Mouse (Mus musculus) 3T3-L1 (cell line): ENCODE measurements around the gene Syngr2.

Experiments used
- DNase-seq: peaks from one replicate; pipeline ENCODE4 v3.0.0-alpha.2; 2015; ENCODE audit warnings: low read depth, low spot score

Gene Syngr2

DNA sequence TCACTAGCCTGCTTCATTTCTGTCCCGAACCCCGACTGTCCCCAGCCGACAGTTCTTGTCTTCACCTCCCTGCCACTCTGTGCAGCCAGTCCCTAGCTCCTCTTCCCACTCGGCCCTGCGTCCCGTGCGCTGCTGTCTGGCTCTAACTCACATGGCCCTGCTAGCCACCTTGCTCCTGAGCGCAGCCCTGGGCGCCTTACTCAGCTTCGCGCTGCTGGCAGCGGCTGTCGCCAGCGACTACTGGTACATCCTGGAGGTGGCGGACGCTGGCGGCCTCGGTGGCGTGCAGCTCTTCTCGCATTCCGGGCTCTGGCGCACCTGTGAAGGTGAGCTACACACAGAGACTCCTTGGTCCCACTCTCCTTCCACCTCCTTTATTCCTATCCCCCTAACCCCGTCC, 51.1 kb downstream of the Syngr2 start, which contains the start of gene Tmem235:
Gene Tmem235, plus strand, starts transcription at position 152 of the 400 bp plus-strand sequence.
- no peak for DNase-seq

DNA sequence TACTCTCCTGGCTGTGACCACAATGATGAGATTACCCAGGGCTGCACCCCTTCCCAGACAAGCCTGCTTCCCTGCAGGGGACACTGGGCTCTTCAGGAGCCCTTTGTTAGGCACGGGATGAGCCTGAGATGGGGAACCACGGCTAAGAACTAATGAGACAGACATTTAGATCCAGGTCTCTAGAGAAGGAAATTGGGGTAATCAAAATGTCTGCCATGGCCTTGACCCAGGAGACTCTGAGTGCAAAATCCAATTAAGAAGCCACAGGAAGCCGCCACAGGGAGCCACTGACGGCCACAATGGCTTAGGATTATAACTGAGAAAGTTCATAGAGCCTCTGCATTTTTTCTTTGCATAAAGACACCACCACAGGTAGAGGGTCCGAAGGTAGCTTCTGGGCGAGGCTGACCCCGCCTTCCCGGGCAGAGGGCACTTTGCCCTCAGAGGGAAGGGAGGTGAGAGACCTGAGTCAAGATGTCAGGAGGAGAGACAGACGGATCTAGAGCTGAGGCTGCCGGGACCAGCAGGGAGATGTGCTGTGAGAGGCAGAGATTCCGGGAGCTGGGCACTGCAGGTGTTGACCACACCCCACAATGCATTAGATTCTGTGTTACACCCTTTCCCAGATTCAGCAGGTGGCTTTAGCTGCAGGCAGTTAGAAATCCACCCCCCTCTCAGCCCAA, 53.8 kb downstream of the Syngr2 start:
- DNase-seq, result no peak
